Mouse (Mus musculus): Measurements from ENCODE around the gene Gm20777.
"Not testable (repeated sequence)": the region's sequence is repeated elsewhere in the genome, so short reads cannot be mapped to it uniquely, and the experiment has no call there.

- not testable (repeated sequence) for TF ChIP-seq MYOD1 (IDR thresholded peaks at IDR 0.05; ENCODE audit: control insufficient read depth in 1 of 3, insufficient read length in 2 of 3, low read depth in 2 of 3); CEBPB (IDR thresholded peaks at IDR 0.05; ENCODE audit: insufficient read depth, poor library complexity, severe bottlenecking); POLR2A (IDR thresholded peaks at IDR 0.05; ENCODE audit: insufficient read length, low read depth); TCF3 (IDR thresholded peaks at IDR 0.05; ENCODE audit: insufficient read length, low read depth)
These were observed 45.6 kb downstream of the Gm20777 start for GRCm38 (mm10) chrY:10706686-10707085.
